Mouse (Mus musculus): ENCODE measurements around the gene Gna15. TPM values are rescaled to one million over a fixed set of nuclear protein-coding genes. Genes with fewer than 3 reads are reported as not detected.

The Gna15 gene
- polyA plus RNA-seq, 1 experiment, result not detected

- no peaks in the 10 kb centered on the region for H3K36me3 ChIP-seq (ENCODE audit: control insufficient read depth, insufficient read depth)
- H3K27me3 ChIP-seq (ENCODE audit: control insufficient read depth, insufficient read depth, insufficient read length), result peaks cover 4% of the 10 kb centered on the region
- H3K79me2 ChIP-seq (ENCODE audit: control insufficient read depth, insufficient read depth), result no peaks in the 10 kb centered on the region
- no peak overlapping the region for H3ac ChIP-seq (ENCODE audit: control insufficient read depth, insufficient read length)
- no peak for TF ChIP-seq CEBPB (IDR thresholded peaks at IDR 0.05; ENCODE audit: insufficient read depth, poor library complexity, severe bottlenecking)
- TF ChIP-seq MYOD1 (IDR thresholded peaks at IDR 0.05; ENCODE audit: control insufficient read depth in 1 of 3, insufficient read length in 2 of 3, low read depth in 2 of 3), result no peak
- no peak for TF ChIP-seq TCF3 (IDR thresholded peaks at IDR 0.05; ENCODE audit: insufficient read length, low read depth)
- TF ChIP-seq SRF (IDR thresholded peaks at IDR 0.05; ENCODE audit: control insufficient read depth, insufficient read length, low read depth), result no peak
- TF ChIP-seq POLR2A (IDR thresholded peaks at IDR 0.05; ENCODE audit: insufficient read length, low read depth), result no peak
- TF ChIP-seq E2F4 (IDR thresholded peaks at IDR 0.05; ENCODE audit: insufficient read depth), result no peak
- no peak for TF ChIP-seq MYOG (IDR thresholded peaks at IDR 0.05; ENCODE audit: control insufficient read depth in 1 of 3, insufficient read depth in 1 of 3, insufficient read length in 2 of 3, low read depth in 2 of 3)
- no peak for TF ChIP-seq POLR2AphosphoS2 (IDR thresholded peaks at IDR 0.05; ENCODE audit: insufficient read length, low read depth)
- TF ChIP-seq USF1 (IDR thresholded peaks at IDR 0.05; ENCODE audit: low read depth), result no peak
- TF ChIP-seq TCF12 (IDR thresholded peaks at IDR 0.05; ENCODE audit: insufficient read depth, poor library complexity, severe bottlenecking), result no peak
- no peak for TF ChIP-seq MAX (IDR thresholded peaks at IDR 0.05; ENCODE audit: low read depth)
- no peak for TF ChIP-seq REST (IDR thresholded peaks at IDR 0.05; ENCODE audit: insufficient read depth, insufficient read length)
- H3K4me2 ChIP-seq (ENCODE audit: low read depth), result no peak overlapping the region
- no peak overlapping the region for H3K4me3 ChIP-seq
Measured at GRCm38 (mm10) chr10:81510246-81510810, 13.7 kb downstream of the Gna15 start.

GRCm38 (mm10) chr10:81507691-81508489 lies 16.1 kb downstream of the Gna15 start:
- peaks cover 4% of the 10 kb centered on the region for H3K27me3 ChIP-seq (ENCODE audit: control insufficient read depth, insufficient read depth, insufficient read length)
- H3K4me3 ChIP-seq, result no peak overlapping the region
- no peaks in the 10 kb centered on the region for H3K79me2 ChIP-seq (ENCODE audit: control insufficient read depth, insufficient read depth)
- H3K4me2 ChIP-seq (ENCODE audit: low read depth), result no peak overlapping the region
- no peaks in the 10 kb centered on the region for H3K36me3 ChIP-seq (ENCODE audit: control insufficient read depth, insufficient read depth)
- no peak overlapping the region for H3ac ChIP-seq (ENCODE audit: control insufficient read depth, insufficient read length)
- no peak for TF ChIP-seq MYOD1 (IDR thresholded peaks at IDR 0.05; ENCODE audit: control insufficient read depth in 1 of 3, insufficient read length in 2 of 3, low read depth in 2 of 3)

DNA sequence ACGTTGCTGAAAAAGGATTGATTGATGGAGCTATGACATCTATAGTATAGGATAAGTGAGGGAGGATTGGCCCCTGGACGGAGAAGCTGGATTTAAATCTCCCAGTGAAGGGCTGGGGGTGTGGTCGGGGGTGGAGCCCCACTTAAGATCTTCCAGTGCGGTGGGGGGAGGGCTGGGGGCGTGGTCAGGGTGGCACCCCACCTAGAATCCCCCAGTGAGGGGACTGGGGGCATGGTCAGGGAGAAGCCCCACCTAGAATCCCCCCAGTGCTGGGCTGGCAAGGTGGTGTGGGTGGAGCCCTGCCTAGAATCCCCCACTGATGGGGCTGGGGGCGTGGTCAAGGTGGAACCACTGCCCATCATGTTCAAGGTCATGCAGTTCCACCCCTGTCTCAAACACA lies 16.9 kb downstream of the Gna15 start:
- no peak overlapping the region for H3ac ChIP-seq (ENCODE audit: control insufficient read depth, insufficient read length)
- TF ChIP-seq REST (IDR thresholded peaks at IDR 0.05; ENCODE audit: insufficient read depth, insufficient read length) (no peak), MYOG (IDR thresholded peaks at IDR 0.05; ENCODE audit: control insufficient read depth in 1 of 3, insufficient read depth in 1 of 3, insufficient read length in 2 of 3, low read depth in 2 of 3) (no peak), SRF (IDR thresholded peaks at IDR 0.05; ENCODE audit: control insufficient read depth, insufficient read length, low read depth) (no peak), POLR2AphosphoS2 (IDR thresholded peaks at IDR 0.05; ENCODE audit: insufficient read length, low read depth) (no peak), USF1 (IDR thresholded peaks at IDR 0.05; ENCODE audit: low read depth) (no peak), MAX (IDR thresholded peaks at IDR 0.05; ENCODE audit: low read depth) (no peak), MYOD1 (IDR thresholded peaks at IDR 0.05; ENCODE audit: control insufficient read depth in 1 of 3, insufficient read length in 2 of 3, low read depth in 2 of 3) (no peak)
- H3K27me3 ChIP-seq (ENCODE audit: control insufficient read depth, insufficient read depth, insufficient read length), result peaks cover 4% of the 10 kb centered on the region
- H3K36me3 ChIP-seq (ENCODE audit: control insufficient read depth, insufficient read depth), result no peaks in the 10 kb centered on the region
- H3K4me3 ChIP-seq, result no peak overlapping the region
- H3K4me2 ChIP-seq (ENCODE audit: low read depth), result no peak overlapping the region
- no peaks in the 10 kb centered on the region for H3K79me2 ChIP-seq (ENCODE audit: control insufficient read depth, insufficient read depth)

DNA sequence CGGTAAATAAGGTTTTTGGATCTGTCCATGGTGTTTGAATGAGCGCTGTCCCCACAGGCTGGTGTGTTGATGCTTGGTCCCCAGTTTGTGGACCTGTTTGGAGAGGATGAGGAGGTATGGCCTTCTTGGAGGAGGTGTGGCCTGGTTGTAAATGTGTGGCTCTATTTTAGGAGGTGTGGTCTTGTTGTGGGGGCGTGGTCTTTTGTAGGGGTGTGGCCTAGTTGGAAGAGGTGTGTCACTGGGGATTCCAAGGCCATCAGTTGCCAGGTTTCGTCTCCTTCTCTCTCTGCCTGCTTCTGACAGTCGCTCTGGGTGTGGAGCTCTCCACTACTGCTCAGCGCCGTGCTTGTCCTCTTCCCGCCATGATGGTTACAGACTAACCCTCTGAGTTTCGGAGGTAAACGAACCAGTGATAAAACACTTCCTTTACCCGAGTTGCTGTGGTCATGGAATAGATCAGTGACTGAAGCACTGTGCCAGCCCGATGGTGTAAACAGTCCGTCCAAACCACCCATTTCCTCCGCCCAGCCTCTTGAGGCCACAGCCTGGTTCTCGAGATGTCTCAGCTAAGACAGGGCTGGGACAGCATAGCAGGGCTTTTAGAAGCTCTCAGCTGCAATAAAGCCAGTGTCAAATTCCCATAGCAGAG lies 18.9 kb downstream of the Gna15 start:
- Histone ChIP-seq H3K27me3 (ENCODE audit: control insufficient read depth, insufficient read depth, insufficient read length) (no peaks in the 10 kb centered on the region), H3K4me2 (ENCODE audit: low read depth) (no peak overlapping the region), H3K4me3 (no peak overlapping the region), H3K79me2 (ENCODE audit: control insufficient read depth, insufficient read depth) (no peaks in the 10 kb centered on the region), H3K36me3 (ENCODE audit: control insufficient read depth, insufficient read depth) (no peaks in the 10 kb centered on the region), H3ac (ENCODE audit: control insufficient read depth, insufficient read length) (no peak overlapping the region)
- TF ChIP-seq POLR2AphosphoS2 (IDR thresholded peaks at IDR 0.05; ENCODE audit: insufficient read length, low read depth), result no peak
- TF ChIP-seq TCF3 (IDR thresholded peaks at IDR 0.05; ENCODE audit: insufficient read length, low read depth), result no peak
- TF ChIP-seq SRF (IDR thresholded peaks at IDR 0.05; ENCODE audit: control insufficient read depth, insufficient read length, low read depth), result no peak

DNA sequence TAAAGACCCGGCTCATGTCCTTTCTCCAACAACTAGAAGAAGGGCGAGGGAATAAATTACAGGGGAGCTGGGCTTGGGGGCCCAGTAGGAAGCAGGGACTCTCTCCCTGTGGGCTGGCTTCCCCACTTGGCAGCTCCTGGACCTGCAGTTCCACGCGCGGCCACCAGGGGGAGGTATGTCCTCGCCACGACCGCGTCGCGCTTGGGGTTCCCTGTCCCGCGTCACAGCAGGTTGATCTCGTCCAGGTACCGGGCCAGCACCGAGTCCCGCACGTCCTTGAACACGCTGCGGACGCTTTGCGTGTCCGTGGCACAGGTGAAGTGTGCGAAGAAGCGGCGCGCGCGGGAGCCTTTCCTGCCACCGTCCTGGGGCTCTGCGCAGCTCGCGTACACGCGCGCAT lies 21.4 kb downstream of the Gna15 start:
- no peaks in the 10 kb centered on the region for H3K27me3 ChIP-seq (ENCODE audit: control insufficient read depth, insufficient read depth, insufficient read length)
- H3ac ChIP-seq (ENCODE audit: control insufficient read depth, insufficient read length), result no peak overlapping the region
- no peaks in the 10 kb centered on the region for H3K36me3 ChIP-seq (ENCODE audit: control insufficient read depth, insufficient read depth)
- H3K4me2 ChIP-seq (ENCODE audit: low read depth), result no peak overlapping the region
- H3K4me3 ChIP-seq, result no peak overlapping the region
- no peak for TF ChIP-seq TCF12 (IDR thresholded peaks at IDR 0.05; ENCODE audit: insufficient read depth, poor library complexity, severe bottlenecking)
- no peak for TF ChIP-seq POLR2AphosphoS2 (IDR thresholded peaks at IDR 0.05; ENCODE audit: insufficient read length, low read depth)
- no peak for TF ChIP-seq POLR2A (IDR thresholded peaks at IDR 0.05; ENCODE audit: insufficient read length, low read depth)
- no peak for TF ChIP-seq USF1 (IDR thresholded peaks at IDR 0.05; ENCODE audit: low read depth)
- TF ChIP-seq MAX (IDR thresholded peaks at IDR 0.05; ENCODE audit: low read depth), result no peak
- H3K79me2 ChIP-seq (ENCODE audit: control insufficient read depth, insufficient read depth), result no peaks in the 10 kb centered on the region

All from myocyte (in vitro differentiated cells).